Mouse (Mus musculus): Measurements from ENCODE around the gene Tcf20. TPM values are rescaled to one million over a fixed set of nuclear protein-coding genes. Genes with fewer than 3 reads are reported as not detected.

Tcf20 gene
- total and polyA plus RNA-seq, 2 experiments from 2014 or later: 3.0 to 36.7 TPM

- WGBS: 73% methylated on average over 6 of the region's 6 CpGs
- no peak for TF ChIP-seq CTCF (IDR thresholded peaks at IDR 0.05; ENCODE audit: low read depth)
- no peak for TF ChIP-seq EP300 (IDR thresholded peaks at IDR 0.05; ENCODE audit: low read depth)
- Histone ChIP-seq H3K9me3 (replicated peaks; ENCODE audit: control insufficient read depth, low read length) (no peaks in the 10 kb centered on the region), H3K4me2 (ENCODE audit: low read depth, low read length) (no peak overlapping the region), H3K4me3 (ENCODE audit: low read depth, low read length) (no peak overlapping the region), H3K9ac (replicated peaks; ENCODE audit: low read depth, low read length) (no peak overlapping the region), H3K27ac (ENCODE audit: low read depth) (no peak overlapping the region), H3K36me3 (replicated peaks; ENCODE audit: control insufficient read depth, insufficient read depth, low read length) (no peaks in the 10 kb centered on the region), H3K4me1 (ENCODE audit: control insufficient read depth, insufficient read depth) (peaks cover 10% of the 10 kb centered on the region), H3K27me3 (ENCODE audit: control insufficient read depth, insufficient read depth, low read length) (peaks cover 7% of the 10 kb centered on the region)
- no peak for ATAC-seq (ENCODE audit: insufficient read depth, low read depth)
- DNase-seq (ENCODE audit: low spot score): no peak
These were observed 18.4 kb downstream of the Tcf20 start for GRCm38 (mm10) chr15:82969206-82969721.

DNA sequence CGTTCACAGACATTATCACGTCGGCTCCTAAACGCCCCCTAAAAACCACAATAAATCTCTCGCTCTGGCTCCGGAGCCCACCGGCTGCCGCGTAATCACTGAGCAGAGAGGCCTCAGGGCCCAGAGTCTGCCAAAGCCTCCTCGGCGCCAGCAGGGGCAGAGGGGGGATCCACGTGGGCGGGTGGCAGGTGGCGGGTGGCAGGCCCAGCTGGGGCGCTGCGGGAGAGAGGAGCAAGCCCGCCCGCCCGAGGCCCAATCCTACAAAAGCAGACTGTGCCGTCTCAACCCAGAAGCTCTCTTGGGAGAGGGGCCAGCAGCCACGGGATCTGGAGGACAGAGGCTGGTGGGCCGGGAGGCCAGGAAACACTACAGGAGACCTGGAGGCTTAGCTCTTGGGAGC is 19.2 kb downstream of the Tcf20 start:
- Histone ChIP-seq H3K4me1 (ENCODE audit: control insufficient read depth, insufficient read depth) (peaks cover 10% of the 10 kb centered on the region), H3K27me3 (ENCODE audit: control insufficient read depth, insufficient read depth, low read length) (peaks cover 7% of the 10 kb centered on the region), H3K4me2 (ENCODE audit: low read depth, low read length) (peak overlapping the region; percentile 31), H3K4me3 (ENCODE audit: low read depth, low read length) (peak overlapping the region; percentile 19; the same call in 1 of the 2 replicates), H3K9me3 (replicated peaks; ENCODE audit: control insufficient read depth, low read length) (no peaks in the 10 kb centered on the region), H3K9ac (replicated peaks; ENCODE audit: low read depth, low read length) (peak overlapping the region; percentile 28), H3K36me3 (replicated peaks; ENCODE audit: control insufficient read depth, insufficient read depth, low read length) (no peaks in the 10 kb centered on the region), H3K27ac (ENCODE audit: low read depth) (no peak overlapping the region)
- DNase-seq (ENCODE audit: low spot score) (no peak), ATAC-seq (ENCODE audit: insufficient read depth, low read depth) (no peak)
- no peak for TF ChIP-seq CTCF (IDR thresholded peaks at IDR 0.05; ENCODE audit: low read depth)
- TF ChIP-seq EP300 (IDR thresholded peaks at IDR 0.05; ENCODE audit: low read depth): no peak
- WGBS: 5% methylated on average over 22 of the region's 22 CpGs

DNA sequence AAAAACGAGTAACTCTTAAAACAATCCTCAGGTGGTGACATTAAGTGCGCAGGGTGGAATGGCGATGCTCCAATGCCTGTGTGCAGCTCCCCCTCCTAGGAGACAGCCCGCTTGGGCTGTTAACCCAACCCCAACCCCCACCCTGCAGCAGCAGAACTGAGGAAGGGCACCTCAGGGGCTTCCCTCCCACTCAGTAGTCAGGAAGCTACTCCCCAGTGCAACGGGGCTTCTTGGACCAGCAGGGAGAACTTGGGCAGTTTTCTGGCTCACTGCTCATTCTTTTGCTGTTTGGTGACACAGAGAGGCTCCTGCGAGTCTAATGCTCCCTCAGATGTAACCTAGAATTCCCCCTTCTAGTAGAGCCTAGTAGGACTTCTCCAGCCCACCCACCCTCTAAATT is 19.7 kb downstream of the Tcf20 start:
- Histone ChIP-seq H3K4me1 (ENCODE audit: control insufficient read depth, insufficient read depth) (peaks cover 10% of the 10 kb centered on the region), H3K27ac (ENCODE audit: low read depth) (no peak overlapping the region), H3K27me3 (ENCODE audit: control insufficient read depth, insufficient read depth, low read length) (peaks cover 7% of the 10 kb centered on the region), H3K4me2 (ENCODE audit: low read depth, low read length) (peak overlapping the region; percentile 31; the same call in 1 of the 2 replicates), H3K9me3 (replicated peaks; ENCODE audit: control insufficient read depth, low read length) (no peaks in the 10 kb centered on the region), H3K4me3 (ENCODE audit: low read depth, low read length) (no peak overlapping the region), H3K9ac (replicated peaks; ENCODE audit: low read depth, low read length) (0 out of 2 replicates have a peak overlapping the region, but pooled peaks have one; percentile 28), H3K36me3 (replicated peaks; ENCODE audit: control insufficient read depth, insufficient read depth, low read length) (no peaks in the 10 kb centered on the region)
- no peak for TF ChIP-seq EP300 (IDR thresholded peaks at IDR 0.05; ENCODE audit: low read depth)
- TF ChIP-seq CTCF (IDR thresholded peaks at IDR 0.05; ENCODE audit: low read depth): no peak
- 57% methylated on average over 6 of the region's 6 CpGs for WGBS
- ATAC-seq (ENCODE audit: insufficient read depth, low read depth) (no peak), DNase-seq (ENCODE audit: low spot score) (no peak)

DNA sequence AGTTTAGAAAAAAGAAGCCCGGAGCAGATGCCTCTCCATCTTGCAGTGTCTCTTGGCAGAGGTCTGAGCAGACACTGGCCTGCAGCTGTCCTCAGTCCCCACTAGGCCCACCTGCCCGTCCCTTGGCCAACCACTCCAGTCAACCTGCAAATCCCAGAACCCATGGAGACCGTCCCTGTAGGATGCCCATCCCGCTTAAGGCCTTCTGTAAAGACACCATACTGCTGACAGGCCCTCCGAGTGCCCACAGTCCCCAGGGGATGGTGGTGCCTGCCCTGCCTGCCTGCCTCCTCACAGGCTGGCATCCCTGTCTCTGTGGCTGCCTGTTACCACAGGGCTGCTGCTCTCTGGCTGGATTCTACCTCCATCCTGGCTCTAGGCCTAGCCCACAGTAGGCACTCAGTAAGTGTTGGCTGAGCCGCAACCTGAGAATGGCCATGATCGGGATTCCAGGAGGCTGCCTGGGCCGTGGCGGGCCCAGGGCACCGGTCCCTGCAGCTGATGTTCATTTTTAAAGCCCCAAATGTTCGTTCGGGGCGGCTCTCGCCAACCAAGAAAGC is 23.3 kb downstream of the Tcf20 start:
- WGBS: 76% methylated on average over 14 of the region's 14 CpGs
- Histone ChIP-seq H3K4me2 (ENCODE audit: low read depth, low read length) (peak overlapping the region; percentile 88; the same call in 1 of the 2 replicates), H3K36me3 (replicated peaks; ENCODE audit: control insufficient read depth, insufficient read depth, low read length) (no peaks in the 10 kb centered on the region), H3K9me3 (replicated peaks; ENCODE audit: control insufficient read depth, low read length) (no peaks in the 10 kb centered on the region), H3K4me1 (ENCODE audit: control insufficient read depth, insufficient read depth) (peaks cover 20% of the 10 kb centered on the region), H3K27me3 (ENCODE audit: control insufficient read depth, insufficient read depth, low read length) (peaks cover 33% of the 10 kb centered on the region), H3K27ac (ENCODE audit: low read depth) (no peak overlapping the region), H3K4me3 (ENCODE audit: low read depth, low read length) (peak overlapping the region; percentile 52; the same call in 1 of the 2 replicates), H3K9ac (replicated peaks; ENCODE audit: low read depth, low read length) (no peak overlapping the region)
- no peak for TF ChIP-seq CTCF (IDR thresholded peaks at IDR 0.05; ENCODE audit: low read depth)
- no peak for TF ChIP-seq EP300 (IDR thresholded peaks at IDR 0.05; ENCODE audit: low read depth)
- DNase-seq (ENCODE audit: low spot score) (no peak), ATAC-seq (ENCODE audit: insufficient read depth, low read depth) (no peak)

- TF ChIP-seq EP300 (IDR thresholded peaks at IDR 0.05; ENCODE audit: low read depth) (no peak), CTCF (IDR thresholded peaks at IDR 0.05; ENCODE audit: low read depth) (no peak)
- Histone ChIP-seq H3K27ac (ENCODE audit: low read depth) (no peak overlapping the region), H3K4me2 (ENCODE audit: low read depth, low read length) (peak overlapping the region; percentile 88), H3K4me3 (ENCODE audit: low read depth, low read length) (peak overlapping the region; percentile 52), H3K4me1 (ENCODE audit: control insufficient read depth, insufficient read depth) (peaks cover 22% of the 10 kb centered on the region), H3K27me3 (ENCODE audit: control insufficient read depth, insufficient read depth, low read length) (peaks cover 39% of the 10 kb centered on the region), H3K36me3 (replicated peaks; ENCODE audit: control insufficient read depth, insufficient read depth, low read length) (no peaks in the 10 kb centered on the region), H3K9ac (replicated peaks; ENCODE audit: low read depth, low read length) (peak overlapping the region; percentile 50; the same call in 1 of the 2 replicates), H3K9me3 (replicated peaks; ENCODE audit: control insufficient read depth, low read length) (no peaks in the 10 kb centered on the region)
- DNase-seq (ENCODE audit: low spot score) (no peak), ATAC-seq (ENCODE audit: insufficient read depth, low read depth) (peak; percentile 45; the same call in 1 of the 2 replicates)
- WGBS: 4% methylated on average over 13 of the region's 82 CpGs
These were observed 24.0 kb downstream of the Tcf20 start for GRCm38 (mm10) chr15:82963556-82964156.
